Mouse (Mus musculus): ENCODE measurements around the gene Gm44511.
"Not testable (repeated sequence)": the region's sequence is repeated elsewhere in the genome, so short reads cannot be mapped to it uniquely, and the experiment has no call there.

The Gm44511 gene

DNA sequence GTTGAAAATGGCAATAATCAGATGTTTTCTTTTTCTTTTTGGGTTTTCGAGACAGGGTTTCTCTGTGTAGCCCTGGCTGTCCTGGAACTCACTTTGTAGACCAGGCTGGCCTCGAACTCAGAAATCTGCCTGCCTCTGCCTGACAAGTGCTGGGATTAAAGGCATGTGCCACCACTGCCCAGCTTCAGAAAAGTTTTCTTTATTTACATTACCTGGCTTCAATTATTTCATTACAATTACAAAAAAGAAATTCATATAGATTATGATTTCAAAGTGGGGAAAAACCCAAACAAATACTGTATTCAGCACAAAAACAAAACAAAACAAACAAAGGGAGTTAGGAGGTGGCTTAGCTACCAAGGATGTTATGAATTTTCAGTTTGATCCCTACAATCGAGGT, 14.6 kb upstream of the Gm44511 start:
- not testable (repeated sequence) for DNase-seq (ENCODE audit: low spot score)

DNA sequence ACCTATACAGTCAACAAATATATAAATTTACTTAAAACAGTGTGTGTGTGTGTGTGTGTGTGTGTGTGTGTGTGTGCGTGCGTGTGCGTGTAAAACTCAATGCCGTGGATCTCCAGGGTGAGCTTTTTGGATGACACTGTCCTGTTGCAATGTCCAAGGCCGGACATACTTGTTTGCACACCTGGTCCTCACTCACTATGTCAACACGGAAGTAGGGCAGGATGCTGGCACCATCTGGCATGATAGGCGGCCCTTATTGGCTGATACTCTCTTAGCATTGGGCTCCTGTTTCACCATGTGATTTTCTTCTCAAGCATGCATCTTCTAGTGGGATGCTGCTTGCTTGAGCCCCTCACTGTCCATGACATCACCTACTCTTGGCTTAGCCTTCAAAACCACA, 13.8 kb upstream of the Gm44511 start:
- no peak for DNase-seq (ENCODE audit: low spot score)

DNA sequence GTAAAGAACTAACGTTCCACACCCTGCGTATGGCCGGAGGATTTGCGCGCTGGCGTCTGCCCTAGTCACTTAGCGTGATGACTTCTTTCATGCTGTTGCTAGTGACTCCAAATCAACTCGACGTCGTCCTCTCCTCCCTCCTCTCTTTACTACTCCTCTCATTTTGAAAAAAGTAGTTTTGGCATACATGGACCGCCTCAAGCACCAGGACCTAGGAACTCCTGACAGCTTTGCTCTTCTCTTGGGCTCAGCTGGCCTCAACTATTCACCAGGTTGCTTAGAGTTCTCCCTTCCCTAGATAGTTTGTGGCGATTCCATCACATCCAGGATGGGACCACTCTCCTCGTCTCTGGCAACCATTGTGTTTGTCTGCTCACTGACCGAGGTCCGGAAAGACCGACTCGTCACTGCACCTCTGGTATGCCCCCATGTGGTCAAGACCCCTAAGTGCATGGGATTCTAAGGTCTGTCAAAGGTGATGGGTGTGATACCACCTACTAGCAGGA, 13.2 kb upstream of the Gm44511 start:
- DNase-seq (ENCODE audit: low spot score) = peak; percentile 94

GRCm38 (mm10) chr6:128838342-128839265, 12.5 kb upstream of the Gm44511 start:
- DNase-seq (ENCODE audit: low spot score) = peak; percentile 95

GRCm38 (mm10) chr6:128837454-128838341, 11.6 kb upstream of the Gm44511 start:
- peak; percentile 73 for DNase-seq (ENCODE audit: low spot score)

DNA sequence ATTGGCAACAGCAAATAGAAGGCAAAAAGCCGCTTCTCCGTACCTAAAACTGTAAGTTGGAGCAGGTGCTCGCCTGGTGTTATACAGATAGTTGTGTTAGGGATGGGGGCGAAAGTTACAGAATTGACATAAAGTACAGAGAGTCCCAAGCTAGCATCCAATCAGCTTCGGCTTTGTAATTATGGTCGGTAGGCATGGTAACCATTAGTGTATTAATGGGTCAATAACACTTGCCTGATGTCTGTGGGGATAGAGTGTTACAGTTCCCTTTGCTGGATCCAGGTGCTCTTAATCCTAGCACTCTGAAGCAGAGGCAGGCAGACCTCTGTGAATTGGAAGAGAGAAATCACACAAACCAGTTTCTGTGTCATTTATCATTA, 10.8 kb upstream of the Gm44511 start:
- peak; percentile 37 for DNase-seq (ENCODE audit: low spot score)

DNA sequence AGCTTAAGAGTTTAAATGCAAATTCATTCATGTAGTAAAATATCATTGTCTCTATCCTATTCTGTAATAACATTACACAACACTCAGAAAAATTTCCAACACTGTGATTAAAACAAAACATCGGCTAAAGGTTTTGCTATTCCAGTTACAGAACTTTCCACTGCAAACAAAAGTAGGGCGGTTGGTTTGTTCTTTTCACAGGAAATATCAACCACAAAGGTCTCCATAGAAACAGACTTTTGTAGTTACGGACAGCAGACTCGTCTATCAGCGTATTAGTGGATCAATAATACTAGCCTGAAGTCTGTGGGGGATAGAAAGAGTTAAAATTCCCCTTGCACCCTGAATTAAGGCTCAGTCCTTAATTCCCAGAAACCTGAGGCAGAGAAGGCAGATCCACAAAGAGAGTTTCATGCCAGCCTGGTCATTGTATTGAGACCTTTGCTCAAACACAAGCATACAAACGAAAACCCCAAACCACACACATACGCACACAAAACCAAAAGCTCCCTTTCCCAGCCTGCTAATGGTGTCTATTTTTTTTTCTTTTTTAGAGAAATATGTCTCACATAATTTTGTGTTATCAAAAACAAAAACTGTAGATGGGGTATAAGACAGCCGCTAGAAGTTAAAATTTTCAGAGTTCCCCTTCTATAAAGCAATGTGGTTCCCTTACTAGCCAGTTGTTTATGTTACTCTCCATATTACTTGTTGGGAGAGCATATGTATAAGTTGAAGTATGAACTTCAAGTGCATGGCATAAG, 10.3 kb upstream of the Gm44511 start:
- DNase-seq (ENCODE audit: low spot score) = no peak

DNA sequence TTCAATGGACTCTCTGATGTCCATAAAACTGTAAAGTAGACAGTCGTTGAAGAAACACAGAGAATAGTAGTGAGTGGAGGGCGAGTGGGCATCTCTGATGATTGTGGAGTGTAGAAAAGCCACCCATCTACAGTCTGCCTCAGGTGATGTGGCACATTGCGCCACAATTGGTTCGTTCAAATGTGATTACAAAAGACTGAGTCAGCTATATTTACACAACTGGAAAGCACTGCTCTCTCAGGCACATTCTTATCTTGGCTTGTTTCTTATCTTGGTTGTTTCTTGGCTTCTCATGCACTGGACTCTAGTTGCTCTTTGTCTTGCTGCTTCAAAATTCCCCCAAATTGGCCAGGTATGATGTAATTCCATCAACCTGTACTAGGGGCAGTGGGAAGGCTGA, 9.5 kb upstream of the Gm44511 start:
- DNase-seq (ENCODE audit: low spot score) = no peak

DNA sequence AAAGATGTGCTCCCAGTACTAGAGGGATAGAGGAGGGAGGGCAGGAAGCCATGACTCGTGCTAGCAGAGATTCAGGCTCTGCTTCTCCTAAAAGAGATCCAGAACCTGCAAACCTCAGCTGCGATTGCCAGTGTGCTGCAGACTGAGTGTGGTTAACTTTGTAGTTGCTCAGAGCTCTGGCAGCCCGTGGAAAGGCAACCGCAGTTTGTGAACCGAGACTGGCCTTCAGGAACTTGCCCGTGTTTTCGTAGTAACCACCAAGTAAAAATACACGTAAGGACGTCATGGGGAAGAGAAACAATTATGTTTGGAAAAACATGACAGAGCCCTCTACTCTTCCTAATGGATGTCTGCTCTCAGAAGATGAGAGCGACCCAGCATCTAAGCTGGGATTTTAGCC, 6.9 kb upstream of the Gm44511 start:
- DNase-seq (ENCODE audit: low spot score) = no peak

DNA sequence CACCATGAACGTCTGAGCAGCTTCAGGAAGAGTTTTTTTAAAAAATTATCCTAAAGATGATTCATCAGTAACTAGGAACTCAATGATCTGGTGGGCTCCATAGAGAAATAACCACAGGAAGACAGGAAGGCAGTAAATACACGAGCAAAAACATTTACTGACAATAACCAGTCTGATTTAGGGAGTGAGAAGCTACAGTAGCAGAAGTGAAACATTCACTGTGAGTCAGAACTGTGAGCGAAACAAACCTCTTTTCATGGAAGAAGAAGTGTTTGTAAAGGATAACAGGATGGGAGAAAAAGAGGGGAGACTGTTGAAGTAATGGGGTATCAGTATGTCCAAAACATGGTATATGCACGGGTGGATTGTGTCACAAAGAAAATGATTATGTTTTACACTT, 3.7 kb upstream of the Gm44511 start:
- DNase-seq (ENCODE audit: low spot score) = no peak

DNA sequence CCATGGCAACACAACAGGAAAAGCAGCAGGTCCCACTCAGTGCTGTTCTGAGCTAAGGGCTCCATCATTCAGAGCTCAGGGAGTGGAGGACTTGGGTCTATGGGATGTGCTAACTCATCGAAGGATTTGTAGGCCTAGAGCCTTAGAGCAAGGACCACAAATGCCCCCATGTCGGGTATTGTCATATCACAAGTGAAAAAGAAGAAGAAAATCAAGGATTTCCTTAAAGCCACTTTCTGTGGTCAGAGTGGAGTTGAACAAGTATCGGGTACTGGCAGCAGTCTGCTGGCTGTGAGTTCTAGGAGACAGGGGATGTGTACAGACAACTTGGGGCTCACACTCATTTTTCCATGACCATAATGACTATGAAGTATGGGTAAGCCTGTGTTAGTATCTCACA, 666 bp upstream of the Gm44511 start:
- no peak for DNase-seq (ENCODE audit: low spot score)

DNA sequence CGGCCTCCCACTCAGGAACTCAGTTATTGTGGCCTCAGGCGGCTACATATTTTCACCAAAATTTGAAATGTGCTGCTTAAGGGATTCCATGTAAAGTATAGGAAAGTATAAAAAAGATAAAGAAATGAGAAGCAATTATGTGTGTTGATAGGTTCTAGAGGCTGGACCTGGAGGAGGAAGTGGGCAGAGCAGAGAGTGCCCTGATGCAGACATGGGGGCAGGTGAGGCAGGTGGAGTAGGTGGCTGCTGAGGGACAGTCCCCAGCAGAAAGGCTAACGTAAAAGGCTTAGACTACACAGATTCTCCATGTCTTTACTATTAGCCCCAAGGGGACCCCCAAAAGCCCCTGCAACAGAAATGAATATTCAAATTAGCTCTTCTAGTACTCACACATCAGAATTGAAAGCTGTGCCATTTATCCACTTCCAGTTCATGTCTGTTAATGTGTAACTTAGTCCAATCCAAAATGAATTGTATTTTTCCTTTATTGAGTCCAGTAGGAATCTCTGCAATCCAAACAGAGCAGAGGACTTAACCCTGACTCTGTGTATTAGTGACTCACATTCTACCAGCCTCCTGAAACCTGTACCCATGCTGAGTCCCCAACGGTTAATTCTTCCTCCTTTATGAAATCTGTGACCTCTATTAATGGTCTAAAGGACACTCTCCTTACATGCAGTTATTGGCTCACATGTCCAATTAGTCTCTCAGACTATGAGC, 7.9 kb downstream of the Gm44511 start:
- DNase-seq (ENCODE audit: low spot score) = no peak

- DNase-seq (ENCODE audit: low spot score) = peak; percentile 54
Observed at GRCm38 (mm10) chr6:128808532-128808931, 17.6 kb downstream of the Gm44511 start.

DNA sequence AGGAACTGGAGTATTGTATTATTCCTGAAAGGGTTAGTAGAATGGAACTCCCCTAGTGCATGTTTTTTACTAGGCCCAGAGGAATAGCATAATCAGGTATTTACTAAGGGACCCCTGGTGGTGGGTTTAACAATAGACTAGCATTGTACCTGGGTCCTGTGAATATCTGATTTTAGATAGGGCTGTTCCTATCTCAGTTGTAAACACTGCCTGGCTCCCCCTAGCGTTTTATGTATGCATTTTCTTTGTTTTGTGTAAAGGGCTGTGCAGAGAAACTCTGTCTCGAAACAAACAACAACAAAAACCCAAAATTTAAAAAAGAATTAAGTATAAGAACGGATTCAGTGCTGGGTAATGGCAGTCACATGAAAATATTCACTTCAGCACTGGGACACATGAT, 19.1 kb downstream of the Gm44511 start:
- DNase-seq (ENCODE audit: low spot score) = no peak

DNA sequence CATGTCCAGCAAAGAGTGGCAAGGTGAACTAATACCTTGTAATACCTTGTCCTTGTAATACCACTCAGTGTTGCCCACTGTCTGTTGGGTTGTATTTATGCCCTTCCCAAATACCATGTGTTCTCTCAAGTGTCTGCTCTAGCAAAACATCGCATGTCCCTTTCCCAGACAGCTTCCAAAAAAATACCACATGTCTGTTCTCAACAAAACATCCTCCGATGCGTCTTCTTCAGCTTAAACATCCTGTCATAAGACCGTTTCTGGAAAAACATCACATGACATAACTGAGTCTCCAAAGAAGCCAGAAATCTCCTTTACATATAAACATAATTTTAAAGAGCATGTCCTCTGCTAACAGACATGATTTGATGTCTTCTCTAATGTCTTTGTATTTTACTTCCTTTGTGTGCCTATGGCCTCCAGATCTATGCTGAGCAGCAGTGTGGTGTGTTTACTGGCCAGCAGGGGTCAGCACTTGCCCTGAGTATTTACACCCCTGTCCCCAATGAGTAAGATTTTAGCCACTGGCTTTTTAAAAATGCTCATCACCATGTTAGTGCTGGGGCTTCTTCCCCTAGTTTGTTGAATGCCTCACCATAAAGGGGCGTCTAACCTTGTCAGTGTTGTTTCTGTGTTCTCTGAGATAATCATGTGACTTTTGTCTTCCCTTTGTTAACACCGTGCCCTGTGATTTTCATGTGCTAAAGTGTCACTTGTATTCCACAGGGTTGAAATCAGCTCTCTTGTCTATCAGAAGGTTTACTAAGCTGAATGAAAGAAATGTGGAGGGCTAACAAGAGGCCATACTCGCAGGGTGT, 21.1 kb downstream of the Gm44511 start:
- peak; percentile 84 for DNase-seq (ENCODE audit: low spot score)

DNA sequence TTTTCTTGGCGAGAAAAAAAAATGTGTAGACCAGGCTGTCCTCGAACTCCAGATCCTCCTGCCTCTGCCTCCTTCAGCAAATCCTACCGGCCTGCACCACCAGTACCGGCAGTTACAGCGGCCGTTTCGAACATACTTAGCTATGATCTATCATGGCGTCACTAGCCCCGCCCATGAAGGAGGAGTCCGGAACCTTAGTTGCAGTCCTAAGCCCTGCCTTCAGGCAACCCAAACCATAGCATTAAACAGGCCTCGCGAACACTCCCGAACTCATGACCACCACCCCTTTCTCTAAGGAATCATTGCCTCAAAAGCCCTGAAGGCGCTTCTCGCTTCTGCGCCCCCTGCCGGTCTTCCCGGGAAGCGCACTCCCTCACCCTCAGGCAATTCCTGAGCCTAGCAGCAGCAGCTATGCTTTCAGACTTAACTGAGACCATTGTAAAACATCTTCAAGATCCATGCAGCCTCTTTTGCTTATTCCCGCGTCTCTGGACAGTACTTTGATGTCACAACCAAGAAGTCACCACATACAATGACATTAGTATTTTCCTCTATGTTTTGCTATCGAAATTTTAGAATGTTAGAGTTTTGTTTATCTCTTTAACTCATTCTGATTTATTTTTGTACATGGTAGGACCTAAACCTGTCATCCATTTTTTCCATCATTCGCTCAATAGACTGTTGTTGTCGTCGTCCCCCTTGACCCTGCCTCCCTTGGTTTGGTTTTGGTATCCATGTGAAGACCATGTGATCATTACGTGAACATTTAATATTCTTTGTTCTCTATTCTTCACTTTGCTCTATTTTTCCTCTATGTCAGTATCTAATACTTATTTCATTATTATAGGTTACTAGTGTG, 22.9 kb downstream of the Gm44511 start:
- peak; percentile 99 for DNase-seq (ENCODE audit: low spot score)

DNA sequence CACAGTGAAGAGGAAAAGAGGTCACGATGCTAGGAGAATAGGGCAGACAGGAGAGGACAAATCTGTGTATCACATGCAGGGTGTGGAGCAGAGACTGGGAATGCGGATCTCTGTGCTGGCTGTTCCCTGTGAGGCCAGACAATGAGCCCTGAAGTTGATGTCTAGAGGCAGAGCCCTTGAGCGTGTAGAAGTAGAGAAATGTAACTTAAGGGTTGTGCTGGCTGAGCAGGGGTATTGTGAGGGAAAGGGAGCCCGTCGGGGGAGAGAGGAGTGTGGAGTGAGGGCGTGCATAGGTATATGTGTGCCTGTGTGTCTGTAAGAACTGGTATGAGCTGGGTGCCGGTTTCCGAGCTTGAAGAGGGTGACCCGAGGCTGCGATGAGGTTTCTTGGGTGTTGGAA, 23.6 kb downstream of the Gm44511 start:
- DNase-seq (ENCODE audit: low spot score) = no peak

DNA sequence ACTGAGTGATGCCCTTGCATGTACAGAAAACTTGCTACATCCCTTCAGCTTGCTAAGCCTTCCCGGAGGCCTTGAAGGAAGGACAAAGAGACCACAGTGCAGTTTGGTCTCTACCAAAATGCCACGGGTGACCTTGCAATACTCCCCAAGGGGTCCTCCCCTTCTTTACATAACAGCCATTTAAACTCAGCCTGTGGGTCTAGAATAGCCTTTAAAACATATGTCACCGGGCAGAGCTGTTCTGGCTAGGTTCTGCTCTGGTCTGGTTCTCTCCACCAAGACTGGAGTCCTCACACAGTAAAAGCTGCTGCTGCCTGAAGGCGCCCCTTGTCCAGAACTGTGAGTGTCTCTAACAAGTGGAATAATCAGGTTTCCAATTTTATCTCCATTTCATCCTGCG, 25.4 kb downstream of the Gm44511 start:
- not testable (repeated sequence) for DNase-seq (ENCODE audit: low spot score)

DNA sequence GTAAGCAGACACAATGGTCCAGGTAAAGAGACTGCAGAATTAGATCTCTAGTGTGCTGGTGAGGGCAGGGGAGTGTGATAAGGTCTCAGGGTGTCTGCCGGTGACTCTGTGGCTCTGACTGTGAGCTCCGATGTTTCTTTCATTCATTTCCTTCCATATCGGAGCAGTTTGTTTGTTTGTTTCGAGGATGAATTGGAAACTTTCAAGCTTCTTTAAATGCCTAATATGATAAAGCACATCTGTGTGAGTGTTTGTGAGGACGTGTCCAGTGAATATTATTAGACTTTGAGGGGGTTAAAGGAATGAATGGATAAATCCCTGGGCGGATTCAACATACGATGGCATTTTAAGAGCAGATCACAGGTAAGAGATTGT, 26.2 kb downstream of the Gm44511 start:
- DNase-seq (ENCODE audit: low spot score) = no peak
